Mouse (Mus musculus): ENCODE measurements around the gene BC055324. TPM values are rescaled to one million over a fixed set of nuclear protein-coding genes. Genes with fewer than 3 reads are reported as not detected.
"Not testable (repeated sequence)": the region's sequence is repeated elsewhere in the genome, so short reads cannot be mapped to it uniquely, and the experiment has no call there.

BC055324 gene
- 21.1 and 21.2 TPM in 2 replicates for polyA plus RNA-seq (2012; rRNA removed)
- 18.7 and 19.6 TPM in 2 replicates for polyA plus RNA-seq (2014; fragmentation: Nextera tagmentation; extraction: Ambion mirVana)

- Histone ChIP-seq H3K9ac (ENCODE audit: low read depth, low read length, severe bottlenecking) (peak within 1 kb of the TSS; percentile 79), H3K36me3 (ENCODE audit: control insufficient read depth, insufficient read depth, low read length) (no peaks in the 10 kb centered on the region), H3K9me3 (ENCODE audit: control insufficient read depth, low read length) (no peaks in the 10 kb centered on the region), H3K27me3 (ENCODE audit: control insufficient read depth, insufficient read depth, low read length) (no peaks in the 10 kb centered on the region), H3K4me3 (replicated peaks; ENCODE audit: low read length) (peak within 1 kb of the TSS; percentile 83), H3K4me2 (replicated peaks; ENCODE audit: low read depth, low read length, severe bottlenecking) (peak within 1 kb of the TSS; percentile 85), H3K27ac (replicated peaks; ENCODE audit: low read depth, low read length) (peak within 1 kb of the TSS; percentile 85), H3K4me1 (ENCODE audit: control insufficient read depth, insufficient read depth, low read length) (0 out of 2 replicates have a peak, but pooled peaks cover 3% of the 10 kb centered on the region)
- peak; percentile 96 for ATAC-seq (ENCODE audit: low FRiP score, low read depth)
- peak; percentile 91 for DNase-seq (ENCODE audit: low spot score)
- 3% methylated on average over 43 of the region's 43 CpGs for WGBS
- peak; percentile 83; the same call in 1 of the 2 replicates for TF ChIP-seq POLR2A (IDR thresholded peaks at IDR 0.05; ENCODE audit: borderline replicate concordance, extremely low read depth, insufficient read depth, insufficient read length)
Observed at GRCm38 (mm10) chr1:163994721-163995608, at the start of gene BC055324, which contains the start of gene Mettl18. Gene BC055324, minus strand, starts transcription at chr1:163994796. Gene Mettl18, plus strand, starts transcription at chr1:163994889.

GRCm38 (mm10) chr1:164043549-164043948, 49.0 kb upstream of the BC055324 start:
- DNase-seq (ENCODE audit: low spot score) (no peak), ATAC-seq (ENCODE audit: low FRiP score, low read depth) (no peak)
- Histone ChIP-seq H3K27ac (replicated peaks; ENCODE audit: low read depth, low read length) (no peak overlapping the region), H3K36me3 (ENCODE audit: control insufficient read depth, insufficient read depth, low read length) (no peaks in the 10 kb centered on the region), H3K9ac (ENCODE audit: low read depth, low read length, severe bottlenecking) (no peak overlapping the region), H3K27me3 (ENCODE audit: control insufficient read depth, insufficient read depth, low read length) (no peaks in the 10 kb centered on the region), H3K4me1 (ENCODE audit: control insufficient read depth, insufficient read depth, low read length) (no peaks in the 10 kb centered on the region), H3K4me3 (replicated peaks; ENCODE audit: low read length) (no peak overlapping the region), H3K4me2 (replicated peaks; ENCODE audit: low read depth, low read length, severe bottlenecking) (no peak overlapping the region), H3K9me3 (ENCODE audit: control insufficient read depth, low read length) (no peaks in the 10 kb centered on the region)
- 54% methylated on average over 3 of the region's 3 CpGs for WGBS
- TF ChIP-seq POLR2A (IDR thresholded peaks at IDR 0.05; ENCODE audit: borderline replicate concordance, extremely low read depth, insufficient read depth, insufficient read length), result no peak

- Histone ChIP-seq H3K27ac (replicated peaks; ENCODE audit: low read depth, low read length) (no peak overlapping the region), H3K9me3 (ENCODE audit: control insufficient read depth, low read length) (no peaks in the 10 kb centered on the region), H3K27me3 (ENCODE audit: control insufficient read depth, insufficient read depth, low read length) (no peaks in the 10 kb centered on the region), H3K4me1 (ENCODE audit: control insufficient read depth, insufficient read depth, low read length) (no peaks in the 10 kb centered on the region), H3K4me3 (replicated peaks; ENCODE audit: low read length) (no peak overlapping the region), H3K4me2 (replicated peaks; ENCODE audit: low read depth, low read length, severe bottlenecking) (no peak overlapping the region), H3K36me3 (ENCODE audit: control insufficient read depth, insufficient read depth, low read length) (no peaks in the 10 kb centered on the region), H3K9ac (ENCODE audit: low read depth, low read length, severe bottlenecking) (no peak overlapping the region)
- 72% methylated on average over 10 of the region's 10 CpGs for WGBS
- TF ChIP-seq POLR2A (IDR thresholded peaks at IDR 0.05; ENCODE audit: borderline replicate concordance, extremely low read depth, insufficient read depth, insufficient read length), result no peak
- ATAC-seq (ENCODE audit: low FRiP score, low read depth) (no peak), DNase-seq (ENCODE audit: low spot score) (no peak)
Observed at GRCm38 (mm10) chr1:164040385-164041135, 46.0 kb upstream of the BC055324 start.

GRCm38 (mm10) chr1:164027416-164027815, 32.8 kb upstream of the BC055324 start:
- H3K9ac ChIP-seq (ENCODE audit: low read depth, low read length, severe bottlenecking), result no peak overlapping the region
- H3K4me2 ChIP-seq (replicated peaks; ENCODE audit: low read depth, low read length, severe bottlenecking), result no peak overlapping the region
- TF ChIP-seq POLR2A (IDR thresholded peaks at IDR 0.05; ENCODE audit: borderline replicate concordance, extremely low read depth, insufficient read depth, insufficient read length), result no peak
- H3K4me3 ChIP-seq (replicated peaks; ENCODE audit: low read length), result no peak overlapping the region
- ATAC-seq (ENCODE audit: low FRiP score, low read depth) (no peak), DNase-seq (ENCODE audit: low spot score) (no peak)
- H3K9me3 ChIP-seq (ENCODE audit: control insufficient read depth, low read length), result no peaks in the 10 kb centered on the region
- no peaks in the 10 kb centered on the region for H3K27me3 ChIP-seq (ENCODE audit: control insufficient read depth, insufficient read depth, low read length)
- 49% methylated on average over 5 of the region's 5 CpGs for WGBS
- H3K4me1 ChIP-seq (ENCODE audit: control insufficient read depth, insufficient read depth, low read length), result no peaks in the 10 kb centered on the region
- H3K27ac ChIP-seq (replicated peaks; ENCODE audit: low read depth, low read length), result no peak overlapping the region
- no peaks in the 10 kb centered on the region for H3K36me3 ChIP-seq (ENCODE audit: control insufficient read depth, insufficient read depth, low read length)

- Histone ChIP-seq H3K36me3 (ENCODE audit: control insufficient read depth, insufficient read depth, low read length) (no peaks in the 10 kb centered on the region), H3K4me3 (replicated peaks; ENCODE audit: low read length) (no peak overlapping the region), H3K27me3 (ENCODE audit: control insufficient read depth, insufficient read depth, low read length) (no peaks in the 10 kb centered on the region), H3K9me3 (ENCODE audit: control insufficient read depth, low read length) (no peaks in the 10 kb centered on the region), H3K9ac (ENCODE audit: low read depth, low read length, severe bottlenecking) (no peak overlapping the region), H3K27ac (replicated peaks; ENCODE audit: low read depth, low read length) (no peak overlapping the region), H3K4me2 (replicated peaks; ENCODE audit: low read depth, low read length, severe bottlenecking) (no peak overlapping the region), H3K4me1 (ENCODE audit: control insufficient read depth, insufficient read depth, low read length) (no peaks in the 10 kb centered on the region)
- no peak for TF ChIP-seq POLR2A (IDR thresholded peaks at IDR 0.05; ENCODE audit: borderline replicate concordance, extremely low read depth, insufficient read depth, insufficient read length)
- ATAC-seq (ENCODE audit: low FRiP score, low read depth), result no peak
- no peak for DNase-seq (ENCODE audit: low spot score)
- 80% methylated on average over 4 of the region's 4 CpGs for WGBS
Observed at GRCm38 (mm10) chr1:164025685-164026084, 31.1 kb upstream of the BC055324 start.

GRCm38 (mm10) chr1:164022106-164022505, 27.5 kb upstream of the BC055324 start:
- not testable (repeated sequence) for H3K4me3 ChIP-seq (replicated peaks; ENCODE audit: low read length)

GRCm38 (mm10) chr1:164020746-164021145, 26.1 kb upstream of the BC055324 start:
- H3K36me3 ChIP-seq (ENCODE audit: control insufficient read depth, insufficient read depth, low read length); DNase-seq (ENCODE audit: low spot score); H3K27me3 ChIP-seq (ENCODE audit: control insufficient read depth, insufficient read depth, low read length); H3K9me3 ChIP-seq (ENCODE audit: control insufficient read depth, low read length); H3K27ac ChIP-seq (replicated peaks; ENCODE audit: low read depth, low read length); H3K4me1 ChIP-seq (ENCODE audit: control insufficient read depth, insufficient read depth, low read length); H3K9ac ChIP-seq (ENCODE audit: low read depth, low read length, severe bottlenecking); ATAC-seq (ENCODE audit: low FRiP score, low read depth); H3K4me2 ChIP-seq (replicated peaks; ENCODE audit: low read depth, low read length, severe bottlenecking); H3K4me3 ChIP-seq (replicated peaks; ENCODE audit: low read length): not testable (repeated sequence)
- 85% methylated on average over 3 of the region's 3 CpGs for WGBS

More at GRCm38 (mm10) chr1:164022106-164022505, 27.5 kb upstream of the BC055324 start:
- 73% methylated on average over 5 of the region's 5 CpGs for WGBS
- not testable (repeated sequence) for H3K27ac ChIP-seq (replicated peaks; ENCODE audit: low read depth, low read length); H3K4me2 ChIP-seq (replicated peaks; ENCODE audit: low read depth, low read length, severe bottlenecking); H3K9me3 ChIP-seq (ENCODE audit: control insufficient read depth, low read length); H3K4me1 ChIP-seq (ENCODE audit: control insufficient read depth, insufficient read depth, low read length); ATAC-seq (ENCODE audit: low FRiP score, low read depth); H3K27me3 ChIP-seq (ENCODE audit: control insufficient read depth, insufficient read depth, low read length); H3K36me3 ChIP-seq (ENCODE audit: control insufficient read depth, insufficient read depth, low read length); H3K9ac ChIP-seq (ENCODE audit: low read depth, low read length, severe bottlenecking); DNase-seq (ENCODE audit: low spot score)

Measured in limb, embryonic 14.5 days (tissue).